Mouse (Mus musculus) granulocyte monocyte progenitor cell, adult 5-6 weeks (primary cell): ENCODE results near the gene Il9r. TPM values are rescaled to one million over a fixed set of nuclear protein-coding genes. Genes with fewer than 3 reads are reported as not detected.

Experiments used
- ATAC-seq: replicated peaks from 2 replicates; pipeline ENCODE4 v1.8.0; 2016; ENCODE audit warnings: mild to moderate bottlenecking, moderate TSS enrichment, inconsistent platforms; ENCODE audit not compliant: poor library complexity, severe bottlenecking
- total RNA-seq, 2 experiments: library from RNA; stranded (forward) in 1 of 2; stranded (reverse) in 1 of 2; fragments of 200-712, 200-1000 nt in 1 of 2; fragments of >200 nt in 1 of 2; fragmentation: Nextera tagmentation in 1 of 2; gene quantifications; 2 replicates each; pipeline ENCODE4 v1.2.3; 2014 to 2017

The Il9r gene
- total RNA-seq (2014; fragmentation: Nextera tagmentation): not detected in 2 replicates
- not detected in 2 replicates for total RNA-seq (2017)

GRCm38 (mm10) chr11:32200075-32200601 is at the start of gene Il9r:
Gene Il9r, minus strand, starts transcription at chr11:32200279.
- no peak for ATAC-seq

- no peak for ATAC-seq
Measured at GRCm38 (mm10) chr11:32248350-32248749, 48.3 kb upstream of the Il9r start.

GRCm38 (mm10) chr11:32247068-32247467 is 47.0 kb upstream of the Il9r start:
- ATAC-seq: peak; percentile 80

GRCm38 (mm10) chr11:32245614-32246013 is 45.5 kb upstream of the Il9r start:
- no peak for ATAC-seq

GRCm38 (mm10) chr11:32244617-32245016 is 44.5 kb upstream of the Il9r start:
- no peak for ATAC-seq

GRCm38 (mm10) chr11:32244064-32244463 is 44.0 kb upstream of the Il9r start:
- no peak for ATAC-seq

- no peak for ATAC-seq
Measured at GRCm38 (mm10) chr11:32243205-32243955, 43.3 kb upstream of the Il9r start.

- ATAC-seq: no peak
Measured at GRCm38 (mm10) chr11:32242209-32242608, 42.1 kb upstream of the Il9r start.

GRCm38 (mm10) chr11:32241391-32241790 is 41.3 kb upstream of the Il9r start:
- no peak for ATAC-seq

- peak; percentile 95 for ATAC-seq
Measured at GRCm38 (mm10) chr11:32238093-32238860, 38.2 kb upstream of the Il9r start.

- ATAC-seq: no peak
Measured at GRCm38 (mm10) chr11:32237411-32237795, 37.3 kb upstream of the Il9r start.

- 0 out of 2 replicates have a peak, but pooled peaks have one; percentile 18 for ATAC-seq
Measured at GRCm38 (mm10) chr11:32236712-32237410, 36.8 kb upstream of the Il9r start.

- ATAC-seq: no peak
Measured at GRCm38 (mm10) chr11:32236132-32236531, 36.1 kb upstream of the Il9r start.

- no peak for ATAC-seq
Measured at GRCm38 (mm10) chr11:32235646-32236045, 35.6 kb upstream of the Il9r start.

- ATAC-seq: no peak
Measured at GRCm38 (mm10) chr11:32234816-32235485, 34.9 kb upstream of the Il9r start.

- ATAC-seq: no peak
Measured at GRCm38 (mm10) chr11:32233895-32234294, 33.8 kb upstream of the Il9r start.

- ATAC-seq: no peak
Measured at GRCm38 (mm10) chr11:32232848-32233247, 32.8 kb upstream of the Il9r start.

- ATAC-seq: peak; percentile 45
Measured at GRCm38 (mm10) chr11:32231125-32231524, 31.0 kb upstream of the Il9r start.

GRCm38 (mm10) chr11:32230220-32230619 is 30.1 kb upstream of the Il9r start:
- ATAC-seq: no peak

- no peak for ATAC-seq
Measured at GRCm38 (mm10) chr11:32228292-32228845, 28.3 kb upstream of the Il9r start.
